Mouse (Mus musculus) frontal cortex, adult 2 months (tissue): ENCODE data around the gene Tbc1d23. TPM values are rescaled to one million over a fixed set of nuclear protein-coding genes. Genes with fewer than 3 reads are reported as not detected.

Experiments
- polyA plus RNA-seq: library from polyadenylated mRNA; depleted of rRNA; stranded (reverse); fragments of >200 nt; gene quantifications from 2 replicates; pipeline ENCODE4 v1.2.3, GENCODE M21; 2012; rRNA removed

Tbc1d23 gene
- polyA plus RNA-seq, 1 experiment: 43.1 TPM

Other genes with a start within 250 kb of the Tbc1d23 start
- 0.08 TPM in 1 of 2 replicates, not detected in the other for gene Tmem45a2, start 160.1 kb downstream of the Tbc1d23 start, polyA plus RNA-seq
- gene Tomm70a, start 109.8 kb downstream of the Tbc1d23 start, polyA plus RNA-seq: 53.1 and 59.1 TPM in 2 replicates
- 14.1 and 15.3 TPM in 2 replicates for gene Nit2, start 64.2 kb downstream of the Tbc1d23 start, polyA plus RNA-seq
- 1.5 and 1.7 TPM in 2 replicates for gene Tmem30c, start 61.4 kb upstream of the Tbc1d23 start, polyA plus RNA-seq
- 10.6 and 10.9 TPM in 2 replicates for gene Filip1l, start 121.6 kb upstream of the Tbc1d23 start, polyA plus RNA-seq